Comparison of ENCODE assay signal across 7 mouse cellular contexts in genomic region chr9:44604779-44605615, GRCm38 (mm10). TPM values are rescaled to one million over a fixed set of nuclear protein-coding genes. Genes with fewer than 3 reads are reported as not detected.
A peak's percentile ranks its signal among the peaks of the same experiment; 100 is the strongest.
DNase-seq lines count a peak whose midpoint lies in the region; ATAC-seq lines count a peak whose summit lies in the region.

Gene Ddx6 (plus strand): TSS chr9:44604892.

- no peaks in the 10 kb centered on the region for H3K9me3 ChIP-seq in intestine, embryonic 16.5 days (ENCODE audit: control insufficient read depth, low read length)
- H3K9me3 ChIP-seq in midbrain, embryonic 10.5 days (replicated peaks): no peaks in the 10 kb centered on the region

- under 1% methylated on average over 62 of the region's 80 CpGs for WGBS in intestine, embryonic 16.5 days
- WGBS in midbrain, embryonic 10.5 days: under 1% methylated on average over 77 of the region's 80 CpGs

- peak within 1 kb of the TSS; percentile 98 for H3K27ac ChIP-seq in intestine, embryonic 16.5 days (ENCODE audit: low read length)
- peak within 1 kb of the TSS; percentile 100 for H3K27ac ChIP-seq in midbrain, embryonic 10.5 days (replicated peaks)

- peaks cover 14% of the 10 kb centered on the region for H3K4me1 ChIP-seq in intestine, embryonic 16.5 days (ENCODE audit: control insufficient read depth, insufficient read depth, low read length)
- peaks cover 40% of the 10 kb centered on the region for H3K4me1 ChIP-seq in midbrain, embryonic 10.5 days

- ATAC-seq in intestine, embryonic 16.5 days: peak; percentile 67

- H3K9ac ChIP-seq in intestine, embryonic 16.5 days (ENCODE audit: low read depth, low read length): peak within 1 kb of the TSS; percentile 100

- DNase-seq in adrenal gland, adult 8-10 months: peak; percentile 59
- DNase-seq in embryo, embryonic 11.5 days (ENCODE audit: low read depth, low spot score): peak; percentile 43
- DNase-seq in gastrocnemius, postnatal 4 days (ENCODE audit: low spot score in 2 of 2): peak; percentile 72 to 81
- DNase-seq in left cerebral cortex, postnatal 36 days (ENCODE audit: low spot score in 2 of 2): peak; percentile 83 to 85
- peak; percentile 82 for DNase-seq in midbrain, embryonic 10.5 days (ENCODE audit: low spot score)
- DNase-seq in right cerebral cortex, postnatal 4 days: peak; percentile 73

- peak within 1 kb of the TSS; percentile 99 for H3K4me3 ChIP-seq in intestine, embryonic 16.5 days (ENCODE audit: low read length)
- H3K4me3 ChIP-seq in midbrain, embryonic 10.5 days: peak within 1 kb of the TSS; percentile 99

- no peaks in the 10 kb centered on the region for H3K27me3 ChIP-seq in intestine, embryonic 16.5 days (replicated peaks; ENCODE audit: control insufficient read depth, insufficient read depth, low read length)
- no peaks in the 10 kb centered on the region for H3K27me3 ChIP-seq in midbrain, embryonic 10.5 days (ENCODE audit: low read depth, poor library complexity, severe bottlenecking)

- peak within 1 kb of the TSS; percentile 70 for H3K4me2 ChIP-seq in intestine, embryonic 16.5 days (ENCODE audit: low read depth, low read length)

- H3K36me3 ChIP-seq in intestine, embryonic 16.5 days (ENCODE audit: control insufficient read depth, insufficient read depth, low read length): no peaks in the 10 kb centered on the region; the same call in none of the 2 replicates
- H3K36me3 ChIP-seq in midbrain, embryonic 10.5 days: peaks cover 35% of the 10 kb centered on the region

- intact Hi-C loops in left cerebral cortex, postnatal 36 days (cut with DNase I): loop anchor here (5.0 to 10.0 kb wide), 2 partner anchors 93 to 150 kb away; partner anchors contain the start of gene Upk2

RNA-seq across cellular contexts. Expression of gene Ddx6, which starts in this region (rescaled TPM):
- total RNA-seq in adrenal gland, adult 8-10 months (2022): 100 to 1,000 TPM; 142 to 160 (median 152) TPM
- 100 to 1,000 TPM in 1 of 2 experiments, 10 to 100 TPM in 1; 99.3 to 101 TPM for total RNA-seq in gastrocnemius, postnatal 4 days (2021)
- 8.1 and 9.8 TPM in 2 replicates for polyA plus RNA-seq in intestine, embryonic 16.5 days (2015; fragmentation: Nextera tagmentation; extraction: Ambion mirVana)
- total RNA-seq in left cerebral cortex, postnatal 36 days (2021): 100 to 1,000 TPM; 128 to 140 TPM
- 19.5 and 19.7 TPM in 2 replicates for polyA plus RNA-seq in midbrain, embryonic 10.5 days (2016; fragmentation: Nextera tagmentation; extraction: Ambion mirVana)

Comparison
In these comparisons a context has a peak if more than half of its experiments do, and no peak if none do; other contexts are left out.
1. Peak in every context shown above with its lines: DNase-seq, ATAC-seq, H3K4me3 ChIP-seq and H3K27ac ChIP-seq.